Mouse (Mus musculus): ENCODE measurements at regions not wholly inside any gene's neighbourhood (a gene's known extent, or its start where the extent isn't known, plus 50 kb on each side); places are given as distances from the start of the nearest gene placed in this dataset.

- no peak for DNase-seq
- no peaks in the 10 kb centered on the region for H3K4me1 ChIP-seq (ENCODE audit: control insufficient read depth, insufficient read depth, low read length)
- H3K36me3 ChIP-seq (ENCODE audit: control insufficient read depth, insufficient read depth, low read length) = no peaks in the 10 kb centered on the region
- TF ChIP-seq POLR2A (IDR thresholded peaks at IDR 0.05; ENCODE audit: low read depth, low read length) (no peak), CTCF (conservative IDR thresholded peaks at IDR 0.05; ENCODE audit: insufficient read depth, insufficient read length, low read depth, low read length) (no peak)
- WGBS = 82% methylated on average over 3 of the region's 3 CpGs
- no peaks in the 10 kb centered on the region for H3K27me3 ChIP-seq (replicated peaks; ENCODE audit: control insufficient read depth, insufficient read depth, low read length)
- no peak overlapping the region for H3K27ac ChIP-seq (ENCODE audit: insufficient read depth, low read depth, low read length)
- no peak overlapping the region for H3K4me3 ChIP-seq (ENCODE audit: insufficient read depth, low read depth, low read length)
Observed at GRCm38 (mm10) chr10:118706020-118706419, 164.0 kb downstream of the Dyrk2 start.

- H3K4me3 ChIP-seq (ENCODE audit: insufficient read depth, low read depth, low read length) = no peak overlapping the region
- no peak for DNase-seq
- WGBS = 93% methylated on average over 8 of the region's 8 CpGs
- no peak overlapping the region for H3K27ac ChIP-seq (ENCODE audit: insufficient read depth, low read depth, low read length)
- H3K4me1 ChIP-seq (ENCODE audit: control insufficient read depth, insufficient read depth, low read length) = no peaks in the 10 kb centered on the region
- TF ChIP-seq CTCF (conservative IDR thresholded peaks at IDR 0.05; ENCODE audit: insufficient read depth, insufficient read length, low read depth, low read length) (no peak), POLR2A (IDR thresholded peaks at IDR 0.05; ENCODE audit: low read depth, low read length) (no peak)
- no peaks in the 10 kb centered on the region for H3K36me3 ChIP-seq (ENCODE audit: control insufficient read depth, insufficient read depth, low read length)
- no peaks in the 10 kb centered on the region for H3K27me3 ChIP-seq (replicated peaks; ENCODE audit: control insufficient read depth, insufficient read depth, low read length)
Observed at GRCm38 (mm10) chr10:118709718-118710117, 160.3 kb downstream of the Dyrk2 start.

- WGBS = 71% methylated on average over 3 of the region's 3 CpGs
- no peak for DNase-seq
Observed at GRCm38 (mm10) chr10:118711529-118711928, 158.5 kb downstream of the Dyrk2 start.

GRCm38 (mm10) chr10:118711951-118712350 lies 158.1 kb downstream of the Dyrk2 start:
- Histone ChIP-seq H3K27ac (ENCODE audit: insufficient read depth, low read depth, low read length) (no peak overlapping the region), H3K4me1 (ENCODE audit: control insufficient read depth, insufficient read depth, low read length) (no peaks in the 10 kb centered on the region), H3K4me3 (ENCODE audit: insufficient read depth, low read depth, low read length) (no peak overlapping the region), H3K27me3 (replicated peaks; ENCODE audit: control insufficient read depth, insufficient read depth, low read length) (no peaks in the 10 kb centered on the region), H3K36me3 (ENCODE audit: control insufficient read depth, insufficient read depth, low read length) (no peaks in the 10 kb centered on the region)
- TF ChIP-seq CTCF (conservative IDR thresholded peaks at IDR 0.05; ENCODE audit: insufficient read depth, insufficient read length, low read depth, low read length) = no peak
- no peak for TF ChIP-seq POLR2A (IDR thresholded peaks at IDR 0.05; ENCODE audit: low read depth, low read length)
- WGBS = 61% methylated on average over 10 of the region's 10 CpGs
- DNase-seq = no peak

More at GRCm38 (mm10) chr10:118711529-118711928, 158.5 kb downstream of the Dyrk2 start:
- TF ChIP-seq POLR2A (IDR thresholded peaks at IDR 0.05; ENCODE audit: low read depth, low read length) (no peak), CTCF (conservative IDR thresholded peaks at IDR 0.05; ENCODE audit: insufficient read depth, insufficient read length, low read depth, low read length) (no peak)
- Histone ChIP-seq H3K4me1 (ENCODE audit: control insufficient read depth, insufficient read depth, low read length) (no peaks in the 10 kb centered on the region), H3K36me3 (ENCODE audit: control insufficient read depth, insufficient read depth, low read length) (no peaks in the 10 kb centered on the region), H3K4me3 (ENCODE audit: insufficient read depth, low read depth, low read length) (no peak overlapping the region), H3K27ac (ENCODE audit: insufficient read depth, low read depth, low read length) (no peak overlapping the region), H3K27me3 (replicated peaks; ENCODE audit: control insufficient read depth, insufficient read depth, low read length) (no peaks in the 10 kb centered on the region)

GRCm38 (mm10) chr10:118712951-118713350 lies 157.1 kb downstream of the Dyrk2 start:
- 60% methylated on average over 6 of the region's 6 CpGs for WGBS
- no peak for TF ChIP-seq CTCF (conservative IDR thresholded peaks at IDR 0.05; ENCODE audit: insufficient read depth, insufficient read length, low read depth, low read length)
- no peak for TF ChIP-seq POLR2A (IDR thresholded peaks at IDR 0.05; ENCODE audit: low read depth, low read length)
- DNase-seq = peak; percentile 9

GRCm38 (mm10) chr10:118714179-118714581 lies 155.8 kb downstream of the Dyrk2 start:
- TF ChIP-seq POLR2A (IDR thresholded peaks at IDR 0.05; ENCODE audit: low read depth, low read length) (no peak), CTCF (conservative IDR thresholded peaks at IDR 0.05; ENCODE audit: insufficient read depth, insufficient read length, low read depth, low read length) (no peak)
- WGBS = 71% methylated on average over 17 of the region's 17 CpGs
- Histone ChIP-seq H3K27ac (ENCODE audit: insufficient read depth, low read depth, low read length) (no peak overlapping the region), H3K4me3 (ENCODE audit: insufficient read depth, low read depth, low read length) (no peak overlapping the region), H3K36me3 (ENCODE audit: control insufficient read depth, insufficient read depth, low read length) (no peaks in the 10 kb centered on the region), H3K4me1 (ENCODE audit: control insufficient read depth, insufficient read depth, low read length) (no peaks in the 10 kb centered on the region), H3K27me3 (replicated peaks; ENCODE audit: control insufficient read depth, insufficient read depth, low read length) (no peaks in the 10 kb centered on the region)
- DNase-seq = no peak

More at GRCm38 (mm10) chr10:118712951-118713350, 157.1 kb downstream of the Dyrk2 start:
- Histone ChIP-seq H3K4me1 (ENCODE audit: control insufficient read depth, insufficient read depth, low read length) (no peaks in the 10 kb centered on the region), H3K4me3 (ENCODE audit: insufficient read depth, low read depth, low read length) (no peak overlapping the region), H3K27ac (ENCODE audit: insufficient read depth, low read depth, low read length) (no peak overlapping the region), H3K27me3 (replicated peaks; ENCODE audit: control insufficient read depth, insufficient read depth, low read length) (no peaks in the 10 kb centered on the region), H3K36me3 (ENCODE audit: control insufficient read depth, insufficient read depth, low read length) (no peaks in the 10 kb centered on the region)

GRCm38 (mm10) chr10:118714595-118714994 lies 155.4 kb downstream of the Dyrk2 start:
- no peak for DNase-seq
- H3K4me3 ChIP-seq (ENCODE audit: insufficient read depth, low read depth, low read length) = no peak overlapping the region
- no peak for TF ChIP-seq POLR2A (IDR thresholded peaks at IDR 0.05; ENCODE audit: low read depth, low read length)
- TF ChIP-seq CTCF (conservative IDR thresholded peaks at IDR 0.05; ENCODE audit: insufficient read depth, insufficient read length, low read depth, low read length) = no peak
- H3K27ac ChIP-seq (ENCODE audit: insufficient read depth, low read depth, low read length) = no peak overlapping the region
- H3K4me1 ChIP-seq (ENCODE audit: control insufficient read depth, insufficient read depth, low read length) = no peaks in the 10 kb centered on the region
- no peaks in the 10 kb centered on the region for H3K36me3 ChIP-seq (ENCODE audit: control insufficient read depth, insufficient read depth, low read length)
- H3K27me3 ChIP-seq (replicated peaks; ENCODE audit: control insufficient read depth, insufficient read depth, low read length) = no peaks in the 10 kb centered on the region
- WGBS = 84% methylated on average over 4 of the region's 4 CpGs
